Mouse (Mus musculus) ES-E14 (cell line): Measurements from ENCODE around the gene Yeats2. TPM values are rescaled to one million over a fixed set of nuclear protein-coding genes. Genes with fewer than 3 reads are reported as not detected.
"Not testable (repeated sequence)": the region's sequence is repeated elsewhere in the genome, so short reads cannot be mapped to it uniquely, and the experiment has no call there.

Source experiments
- DNase-seq: peaks from one replicate; pipeline ENCODE4 v3.0.0-alpha.2; 2013; ENCODE audit warnings: low read depth, low spot score
- H3K27ac ChIP-seq: 2 replicates; pipeline ENCODE4 v1.5.1; 2012; ENCODE audit warnings: low read depth, mild to moderate bottlenecking, low read length, moderate library complexity, mixed read lengths; ENCODE audit not compliant: poor library complexity, insufficient read depth, severe bottlenecking
- H3K36me3 ChIP-seq: 2 replicates; pipeline ENCODE4 v1.6.1; 2012; ENCODE audit warnings: mild to moderate bottlenecking, low read length, moderate library complexity, mixed read lengths; ENCODE audit not compliant: control insufficient read depth, poor library complexity, insufficient read depth, severe bottlenecking
- H3K4me1 ChIP-seq, 2 experiments: fragments of 150-350 bp in 1 of 2; sonication (generic) in 1 of 2; 2 replicates each; pipeline ENCODE4 v1.6.1; 2012; ENCODE audit warnings: low read length in 2 of 2, mild to moderate bottlenecking in 1 of 2, mixed read lengths in 1 of 2; ENCODE audit not compliant: control insufficient read depth in 2 of 2, insufficient read depth in 2 of 2, poor library complexity in 1 of 2
- H3K4me3 ChIP-seq, 2 experiments: fragments of 150-350 bp in 1 of 2; sonication (generic) in 1 of 2; 2 replicates each; pipeline ENCODE4 v1.5.1; 2012; ENCODE audit warnings: low read length in 2 of 2, low read depth in 1 of 2, mild to moderate bottlenecking in 1 of 2, mixed read lengths in 1 of 2; ENCODE audit not compliant: insufficient read depth in 1 of 2, poor library complexity in 1 of 2, severe bottlenecking in 1 of 2
- H3K9ac ChIP-seq: 2 replicates; pipeline ENCODE4 v1.6.1; 2012; ENCODE audit warnings: low read depth, mild to moderate bottlenecking, low read length, mixed read lengths; ENCODE audit not compliant: poor library complexity, insufficient read depth, severe bottlenecking
- H3K9me3 ChIP-seq: fragments of 150-350 bp; sonication (generic); 2 replicates; pipeline ENCODE4 v1.6.1; 2012; ENCODE audit warnings: low read depth, mild to moderate bottlenecking, low read length; ENCODE audit not compliant: control insufficient read depth, insufficient read depth
- CHD2 ChIP-seq: IDR thresholded peaks from 2 replicates; pipeline ENCODE4 v1.6.1; 2014; ENCODE audit warnings: mild to moderate bottlenecking, low read depth, low read length, inconsistent platforms
- HCFC1 ChIP-seq: IDR thresholded peaks from 2 replicates; pipeline ENCODE4 v1.6.1; 2012; ENCODE audit warnings: low read length, inconsistent platforms, borderline replicate concordance; ENCODE audit not compliant: insufficient read depth
- MAFK ChIP-seq: IDR thresholded peaks from 2 replicates; pipeline ENCODE4 v1.6.1; 2014; ENCODE audit warnings: mild to moderate bottlenecking, low read depth, low read length, inconsistent platforms; ENCODE audit not compliant: insufficient read depth
- ZC3H11A ChIP-seq: IDR thresholded peaks from 2 replicates; pipeline ENCODE4 v1.6.1; 2012; ENCODE audit warnings: low read depth, mild to moderate bottlenecking, inconsistent platforms, low read length, borderline replicate concordance
- ZNF384 ChIP-seq: IDR thresholded peaks from 2 replicates; pipeline ENCODE4 v1.6.1; 2012; ENCODE audit warnings: low read depth, low read length, inconsistent platforms
- in situ Hi-C, 2 experiments: fragments of 600-800 bp; cut with MboI; formaldehyde crosslinking; loops; one replicate each; pipeline ENCODE4 v1.15.1; 2025; ENCODE audit warnings: low sequenced_read_pairs in 2 of 2, inconsistent platforms in 1 of 2; ENCODE audit not compliant: unreplicated experiment in 2 of 2
- total RNA-seq: library from RNA; depleted of rRNA; stranded (reverse); fragments of 300-350 nt; gene quantifications from 2 replicates; pipeline ENCODE4 v1.2.3, GENCODE M21; 2012

Yeats2 gene
- total RNA-seq, 1 experiment, result 52.1 TPM

GRCm38 (mm10) chr16:20116069-20116468 lies 24.8 kb upstream of the Yeats2 start:
- no peak for DNase-seq
- Histone ChIP-seq H3K9me3 (no peaks in the 10 kb centered on the region), H3K27ac (no peak overlapping the region), H3K36me3 (peaks cover 11% of the 10 kb centered on the region), H3K4me3 (no peak overlapping the region), H3K9ac (no peak overlapping the region), H3K4me1 (0 out of 4 replicates have a peak, but pooled peaks cover 0 to 2% of the 10 kb centered on the region in 2 experiments)
- no peak for TF ChIP-seq ZC3H11A
- TF ChIP-seq MAFK, result no peak
- no peak for TF ChIP-seq HCFC1
- TF ChIP-seq ZNF384, result no peak
- no peak for TF ChIP-seq CHD2
- in situ Hi-C loops, result no loop called here

GRCm38 (mm10) chr16:20126319-20126883 lies 14.5 kb upstream of the Yeats2 start:
- H3K27ac ChIP-seq, H3K4me1 ChIP-seq, DNase-seq, H3K36me3 ChIP-seq, H3K9me3 ChIP-seq, H3K9ac ChIP-seq, H3K4me3 ChIP-seq, in situ Hi-C loops: not testable (repeated sequence)

GRCm38 (mm10) chr16:20130397-20130796 lies 10.5 kb upstream of the Yeats2 start:
- no peak overlapping the region for H3K9ac ChIP-seq
- H3K4me3 ChIP-seq, result no peak overlapping the region
- DNase-seq, result no peak
- H3K4me1 ChIP-seq, result no peaks in the 10 kb centered on the region
- no peaks in the 10 kb centered on the region for H3K9me3 ChIP-seq
- H3K36me3 ChIP-seq, result peaks cover 3% of the 10 kb centered on the region; the same call in 1 of the 2 replicates
- no peak for TF ChIP-seq ZNF384
- TF ChIP-seq HCFC1, result no peak
- H3K27ac ChIP-seq, result no peak overlapping the region
- in situ Hi-C loops, result no loop called here

GRCm38 (mm10) chr16:20144568-20144967 lies 3.7 kb downstream of the Yeats2 start:
- TF ChIP-seq ZC3H11A, result no peak
- TF ChIP-seq HCFC1, result no peak
- no peak for TF ChIP-seq MAFK
- Histone ChIP-seq H3K9ac (no peak overlapping the region), H3K36me3 (0 out of 2 replicates have a peak, but pooled peaks cover 2% of the 10 kb centered on the region), H3K4me1 (peaks cover 1 to 2% of the 10 kb centered on the region in 2 experiments; a peak in 1 of 4 replicates), H3K9me3 (no peaks in the 10 kb centered on the region), H3K4me3 (no peak overlapping the region), H3K27ac (no peak overlapping the region)
- in situ Hi-C loops, result no loop called here
- no peak for DNase-seq

- TF ChIP-seq HCFC1 (no peak), CHD2 (no peak), MAFK (no peak), ZNF384 (no peak), ZC3H11A (no peak)
- H3K9me3 ChIP-seq, result no peaks in the 10 kb centered on the region; the same call in 1 of the 2 replicates
- no peak overlapping the region for H3K27ac ChIP-seq
- H3K4me1 ChIP-seq, result 0 out of 4 replicates have a peak, but pooled peaks cover 0 to 1% of the 10 kb centered on the region in 2 experiments
- H3K9ac ChIP-seq, result no peak overlapping the region
- no peak for DNase-seq
- H3K36me3 ChIP-seq, result peaks cover 17% of the 10 kb centered on the region
- no peak overlapping the region for H3K4me3 ChIP-seq
- in situ Hi-C loops, result no loop called here
Measured at GRCm38 (mm10) chr16:20151991-20152390, 11.1 kb downstream of the Yeats2 start.
